Comparison of ENCODE assay signal across 21 mouse cellular contexts in genomic region chr5:135942710-135943109, GRCm38 (mm10). TPM values are rescaled to one million over a fixed set of nuclear protein-coding genes. Genes with fewer than 3 reads are reported as not detected.
"Had no signal": no experiment of that assay in that cellular context is flagged by ENCODE, and none has a peak within 500 bp of the region (broad histone marks: within the 10 kb centered on the region; RNA-seq: fewer than 3 reads in every experiment).

No protein-coding gene starts in this region.

- H3K9ac ChIP-seq: neural tube, embryonic 13.5 days; neural tube, embryonic 15.5 days; stomach, embryonic 15.5 days had no signal

- H3K27ac ChIP-seq: neural tube, embryonic 13.5 days; neural tube, embryonic 15.5 days; stomach, embryonic 15.5 days; stomach, postnatal 0 days had no signal

- H3K4me1 ChIP-seq: stomach, embryonic 15.5 days had no signal

- H3K36me3 ChIP-seq: neural tube, embryonic 13.5 days; neural tube, embryonic 15.5 days; stomach, embryonic 15.5 days had no signal

- H3K4me3 ChIP-seq: neural tube, embryonic 13.5 days; neural tube, embryonic 15.5 days; stomach, embryonic 15.5 days had no signal

- H3K4me2 ChIP-seq: neural tube, embryonic 13.5 days; neural tube, embryonic 15.5 days; stomach, embryonic 15.5 days had no signal

- H3K9me3 ChIP-seq: neural tube, embryonic 13.5 days; neural tube, embryonic 15.5 days; stomach, embryonic 15.5 days had no signal

- DNase-seq: retina, postnatal 1 day; right cerebral cortex, adult 18-20 months; right cerebral cortex, postnatal 14 days; right cerebral cortex, postnatal 25 days; right cerebral cortex, postnatal 4 days; spleen, adult 18-20 months; thymus, adult 18-20 months; thymus, adult 2 months; thymus, postnatal 14 days; thymus, postnatal 25 days; thymus, postnatal 36 days; thymus, postnatal 4 days had no signal

- H3K27me3 ChIP-seq: neural tube, embryonic 13.5 days; neural tube, embryonic 15.5 days; stomach, embryonic 15.5 days had no signal

RNA-seq across cellular contexts. Expression of gene Zp3, which starts 37.2 kb away (rescaled TPM):
- total RNA-seq: neutrophil, adult 5-6 weeks had no signal
- polyA plus RNA-seq: small intestine, adult 2 months; spleen, adult 2 months; stomach, embryonic 14.5 days; stomach, postnatal 0 days; urinary bladder, adult 2 months had no signal

RNA-seq across cellular contexts. Expression of gene Hspb1, which starts 55.0 kb away (rescaled TPM):
- total RNA-seq: neutrophil, adult 5-6 weeks had no signal
